In the genomic region with DNA sequence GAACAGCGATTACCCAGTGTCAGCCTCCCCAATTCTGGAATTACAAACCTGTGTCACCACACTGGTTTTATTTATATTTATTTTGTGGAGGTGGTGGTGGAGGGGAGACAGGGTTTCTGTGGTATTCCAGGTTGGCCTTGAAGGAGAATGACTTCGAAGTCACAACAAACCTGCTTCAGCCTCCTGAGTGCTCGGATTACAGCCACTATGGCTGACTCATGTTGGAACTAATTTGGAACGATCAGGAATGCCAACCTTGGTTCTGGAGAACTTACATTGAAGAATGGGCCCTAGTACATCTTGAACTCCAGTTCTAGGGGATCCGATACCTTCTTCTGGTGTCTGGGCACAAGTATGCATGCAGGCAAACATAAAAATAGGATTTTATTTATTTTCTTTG, we compare ENCODE assay signal across 8 mouse cellular contexts. TPM values are rescaled to one million over a fixed set of nuclear protein-coding genes. Genes with fewer than 3 reads are reported as not detected.
A peak's percentile ranks its signal among the peaks of the same experiment; 100 is the strongest.
DNase-seq lines count a peak whose midpoint lies in the region; ATAC-seq lines count a peak whose summit lies in the region.

No protein-coding gene starts in this region.

- no peak for ATAC-seq in forebrain, embryonic 16.5 days
- ATAC-seq in liver, embryonic 12.5 days, result no peak
- no peak for ATAC-seq in CD4-positive, CD25-positive, alpha-beta regulatory T cell, adult 4 months

- no peaks in the 10 kb centered on the region for H3K9me3 ChIP-seq in forebrain, embryonic 16.5 days (ENCODE audit: control insufficient read depth, low read length)
- H3K9me3 ChIP-seq in liver, embryonic 12.5 days (replicated peaks), result no peaks in the 10 kb centered on the region

- DNase-seq in cerebellum, adult 9-11 months, result peak; percentile 37
- DNase-seq in cerebellum, postnatal 10 days, result no peak
- DNase-seq in 3134 (ENCODE audit: extremely low read depth, insufficient read length, low spot score), result peak; percentile 27
- DNase-seq in spleen, adult 18-20 months, result no peak
- DNase-seq in thymus, postnatal 4 days, result no peak

- H3K27me3 ChIP-seq in forebrain, embryonic 16.5 days (replicated peaks; ENCODE audit: control insufficient read depth, insufficient read depth, low read length), result no peaks in the 10 kb centered on the region
- H3K27me3 ChIP-seq in liver, embryonic 12.5 days (replicated peaks), result no peaks in the 10 kb centered on the region; the same call in 1 of the 2 replicates

- H3K4me1 ChIP-seq in forebrain, embryonic 16.5 days (replicated peaks; ENCODE audit: control insufficient read depth, insufficient read depth, low read length), result peaks cover 19% of the 10 kb centered on the region
- H3K4me1 ChIP-seq in liver, embryonic 12.5 days, result peaks cover 20% of the 10 kb centered on the region

- H3K4me2 ChIP-seq in forebrain, embryonic 16.5 days (ENCODE audit: low read length), result peak overlapping the region; percentile 94
- H3K4me2 ChIP-seq in liver, embryonic 12.5 days, result peak overlapping the region; percentile 90

- WGBS in forebrain, embryonic 16.5 days, result 76% methylated on average over 5 of the region's 5 CpGs
- 78% methylated on average over 5 of the region's 5 CpGs for WGBS in liver, embryonic 12.5 days (ENCODE audit: insufficient replicate concordance)

- no peak overlapping the region for H3K27ac ChIP-seq in forebrain, embryonic 16.5 days (ENCODE audit: low read length)
- peak overlapping the region; percentile 100 for H3K27ac ChIP-seq in liver, embryonic 12.5 days

- H3K9ac ChIP-seq in forebrain, embryonic 16.5 days (replicated peaks; ENCODE audit: low read depth, low read length), result no peak overlapping the region; the same call in 1 of the 2 replicates
- H3K9ac ChIP-seq in liver, embryonic 12.5 days, result peak overlapping the region; percentile 100

- H3K4me3 ChIP-seq in forebrain, embryonic 16.5 days (replicated peaks; ENCODE audit: low read length), result peak overlapping the region; percentile 70; the same call in 1 of the 2 replicates
- H3K4me3 ChIP-seq in liver, embryonic 12.5 days, result peak overlapping the region; percentile 97

- no peaks in the 10 kb centered on the region for H3K36me3 ChIP-seq in forebrain, embryonic 16.5 days (ENCODE audit: control insufficient read depth, insufficient read depth)
- 0 out of 2 replicates have a peak, but pooled peaks cover 8% of the 10 kb centered on the region for H3K36me3 ChIP-seq in liver, embryonic 12.5 days

RNA-seq across cellular contexts. Expression of gene BC005537, which starts 2.1 kb away (rescaled TPM):
- polyA plus RNA-seq in forebrain, embryonic 16.5 days (2015; fragmentation: Nextera tagmentation; extraction: Ambion mirVana), result 26.8 and 30.9 TPM in 2 replicates
- 10.1 and 10.8 TPM in 2 replicates for polyA plus RNA-seq in liver, embryonic 12.5 days (2016; fragmentation: Nextera tagmentation; extraction: Ambion mirVana)
- 10 to 100 TPM; 24.0 to 51.6 TPM for polyA plus RNA-seq in CD4-positive, CD25-positive, alpha-beta regulatory T cell, adult 4 months (2017; shearing (Covaris generic))

RNA-seq across cellular contexts. Expression of gene Acot13, which starts 32.0 kb away (rescaled TPM):
- 53.3 and 55.8 TPM in 2 replicates for polyA plus RNA-seq in forebrain, embryonic 16.5 days (2015; fragmentation: Nextera tagmentation; extraction: Ambion mirVana)
- 61.2 and 66.4 TPM in 2 replicates for polyA plus RNA-seq in liver, embryonic 12.5 days (2016; fragmentation: Nextera tagmentation; extraction: Ambion mirVana)
- 10 to 100 TPM; 59.1 to 69.9 TPM for polyA plus RNA-seq in CD4-positive, CD25-positive, alpha-beta regulatory T cell, adult 4 months (2017; shearing (Covaris generic))

RNA-seq across cellular contexts. Expression of gene Tdp2, which starts 32.1 kb away (rescaled TPM):
- 39.2 and 45.5 TPM in 2 replicates for polyA plus RNA-seq in forebrain, embryonic 16.5 days (2015; fragmentation: Nextera tagmentation; extraction: Ambion mirVana)
- polyA plus RNA-seq in liver, embryonic 12.5 days (2016; fragmentation: Nextera tagmentation; extraction: Ambion mirVana), result 39.9 and 40.5 TPM in 2 replicates
- 10 to 100 TPM; 17.6 to 19.8 TPM for polyA plus RNA-seq in CD4-positive, CD25-positive, alpha-beta regulatory T cell, adult 4 months (2017; shearing (Covaris generic))

RNA-seq across cellular contexts. Expression of gene Gmnn, which starts 37.7 kb away (rescaled TPM):
- 34.3 and 35.1 TPM in 2 replicates for polyA plus RNA-seq in forebrain, embryonic 16.5 days (2015; fragmentation: Nextera tagmentation; extraction: Ambion mirVana)
- polyA plus RNA-seq in liver, embryonic 12.5 days (2016; fragmentation: Nextera tagmentation; extraction: Ambion mirVana), result 153 and 154 TPM in 2 replicates
- 10 to 100 TPM; 26.7 to 30.0 TPM for polyA plus RNA-seq in CD4-positive, CD25-positive, alpha-beta regulatory T cell, adult 4 months (2017; shearing (Covaris generic))

RNA-seq across cellular contexts. Expression of gene D130043K22Rik, which starts 45.6 kb away (rescaled TPM):
- 3.6 and 5.7 TPM in 2 replicates for polyA plus RNA-seq in forebrain, embryonic 16.5 days (2015; fragmentation: Nextera tagmentation; extraction: Ambion mirVana)
- 0.11 and 0.18 TPM in 2 replicates for polyA plus RNA-seq in liver, embryonic 12.5 days (2016; fragmentation: Nextera tagmentation; extraction: Ambion mirVana)
- polyA plus RNA-seq in CD4-positive, CD25-positive, alpha-beta regulatory T cell, adult 4 months (2017; shearing (Covaris generic)), result 1 to 10 TPM in 1 of 2 experiments, under 1 TPM in 1; 0.19 to 1.7 TPM

Comparison
In these comparisons a context has a peak if more than half of its experiments do, and no peak if none do; other contexts are left out.
1. DNase-seq: peak in cerebellum, adult 9-11 months (single experiment) and 3134 (single experiment); none in cerebellum, postnatal 10 days (0 of 2), spleen, adult 18-20 months (0 of 2) and thymus, postnatal 4 days (single experiment).